Mouse (Mus musculus) induced T-regulatory cell, adult 2 months (primary cell): Measurements from ENCODE around the gene Myo1a.
"Not testable (repeated sequence)": the region's sequence is repeated elsewhere in the genome, so short reads cannot be mapped to it uniquely, and the experiment has no call there.

Source experiments
- DNase-seq: peaks from one replicate; pipeline ENCODE4 v3.0.0-alpha.2; 2012; ENCODE audit warnings: low read depth

Gene Myo1a

GRCm38 (mm10) chr10:127704766-127705220 lies at the start of gene Myo1a:
Gene Myo1a (plus strand): TSS chr10:127705170.
- DNase-seq = peak; percentile 19

GRCm38 (mm10) chr10:127657617-127658016 lies 47.4 kb upstream of the Myo1a start:
- DNase-seq = not testable (repeated sequence)

GRCm38 (mm10) chr10:127658076-127658475 lies 46.9 kb upstream of the Myo1a start:
- peak; percentile 76 for DNase-seq

- DNase-seq = no peak
Observed at GRCm38 (mm10) chr10:127659551-127659950, 45.4 kb upstream of the Myo1a start.

GRCm38 (mm10) chr10:127661291-127661914 lies 43.6 kb upstream of the Myo1a start:
- DNase-seq = no peak

GRCm38 (mm10) chr10:127661915-127662663 lies 42.9 kb upstream of the Myo1a start:
- DNase-seq = peak; percentile 94

GRCm38 (mm10) chr10:127662666-127663253 lies 42.2 kb upstream of the Myo1a start:
- DNase-seq = no peak

- DNase-seq = no peak
Observed at GRCm38 (mm10) chr10:127663590-127663989, 41.4 kb upstream of the Myo1a start.

- no peak for DNase-seq
Observed at GRCm38 (mm10) chr10:127664166-127664565, 40.8 kb upstream of the Myo1a start.

- no peak for DNase-seq
Observed at GRCm38 (mm10) chr10:127664891-127665290, 40.1 kb upstream of the Myo1a start.

- peak; percentile 75 for DNase-seq
Observed at GRCm38 (mm10) chr10:127665366-127666181, 39.4 kb upstream of the Myo1a start.

GRCm38 (mm10) chr10:127666501-127667268 lies 38.3 kb upstream of the Myo1a start, which contains the start of gene Nemp1:
Gene Nemp1 (plus strand): TSS chr10:127666901.
- DNase-seq = peak; percentile 89

- peak; percentile 88 for DNase-seq
Observed at GRCm38 (mm10) chr10:127667269-127668092, 37.5 kb upstream of the Myo1a start.

- DNase-seq = peak; percentile 95
Observed at GRCm38 (mm10) chr10:127668093-127669050, 36.6 kb upstream of the Myo1a start, which contains the start of gene Nab2. Gene Nab2 (minus strand): TSS chr10:127668568.

- DNase-seq = no peak
Observed at GRCm38 (mm10) chr10:127669170-127669569, 35.8 kb upstream of the Myo1a start.

- DNase-seq = peak; percentile 75
Observed at GRCm38 (mm10) chr10:127670185-127670584, 34.8 kb upstream of the Myo1a start.

- DNase-seq = peak; percentile 85
Observed at GRCm38 (mm10) chr10:127671276-127671675, 33.7 kb upstream of the Myo1a start.

GRCm38 (mm10) chr10:127674046-127674655 lies 30.8 kb upstream of the Myo1a start:
- no peak for DNase-seq
